Mouse (Mus musculus) kidney, postnatal 0 days (tissue): ENCODE data around the gene Klk1b5. TPM values are rescaled to one million over a fixed set of nuclear protein-coding genes. Genes with fewer than 3 reads are reported as not detected.
"Not testable (repeated sequence)": the region's sequence is repeated elsewhere in the genome, so short reads cannot be mapped to it uniquely, and the experiment has no call there.

ENCODE experiments used
- ATAC-seq: fragments of 200-750 bp; cut with Nextera tagmentation; replicated peaks from 2 replicates; pipeline ENCODE4 v1.8.0; 2017; ENCODE audit warnings: low read depth, moderate number of reproducible peaks, moderate TSS enrichment, moderate library complexity; ENCODE audit not compliant: low FRiP score
- DNase-seq: peaks from one replicate; pipeline ENCODE4 v3.0.0-alpha.2; 2016; ENCODE audit warnings: low spot score
- H3K27ac ChIP-seq: fragments of 300-500 bp; sonication (generic); 2 replicates; pipeline ENCODE4 v1.5.1; 2014; ENCODE audit warnings: mild to moderate bottlenecking
- H3K27me3 ChIP-seq: fragments of 300-500 bp; sonication (generic); 2 replicates; pipeline ENCODE4 v1.6.1; 2014; ENCODE audit warnings: low read length, mixed read lengths; ENCODE audit not compliant: insufficient read depth
- H3K36me3 ChIP-seq: fragments of 300-500 bp; sonication (generic); 2 replicates; pipeline ENCODE4 v1.6.1; 2014; ENCODE audit warnings: low read length, mixed read lengths; ENCODE audit not compliant: insufficient read depth
- H3K4me1 ChIP-seq: fragments of 300-500 bp; sonication (generic); replicated peaks from 2 replicates; pipeline ENCODE4 v1.6.1; 2014; ENCODE audit warnings: antibody characterized with exemption, low read length, mixed read lengths; ENCODE audit not compliant: insufficient read depth
- H3K4me2 ChIP-seq: fragments of 300-500 bp; sonication (generic); 2 replicates; pipeline ENCODE4 v1.6.1; 2014; ENCODE audit warnings: mild to moderate bottlenecking, low read length, moderate library complexity, mixed read lengths
- H3K4me3 ChIP-seq: fragments of 300-500 bp; sonication (generic); replicated peaks from 2 replicates; pipeline ENCODE4 v1.5.1; 2014; ENCODE audit warnings: low read depth, low read length
- H3K9ac ChIP-seq: fragments of 300-500 bp; sonication (generic); 2 replicates; pipeline ENCODE4 v1.6.1; 2014; ENCODE audit warnings: low read depth, low read length
- H3K9me3 ChIP-seq: fragments of 300-500 bp; sonication (generic); replicated peaks from 2 replicates; pipeline ENCODE4 v1.6.1; 2016; ENCODE audit warnings: low read length, inconsistent platforms, mixed read lengths
- CTCF ChIP-seq: IDR thresholded peaks from 2 replicates; pipeline ENCODE4 v1.5.1; 2016; ENCODE audit warnings: antibody characterized with exemption, low read depth, mild to moderate bottlenecking, moderate library complexity
- WGBS: fragments of 180-500 bp; shearing (Covaris S2); extraction: QIAGEN DNeasy Blood & Tissue Kit; methylation state at CpG from one replicate; pipeline ENCODE4 v1.1.7; 2014; 5-methylcytosine and 5-hydroxymethylcytosine counted together
- polyA plus RNA-seq: library from polyadenylated mRNA; unstranded; fragments of >200 nt; fragmentation: Nextera tagmentation; extraction: Ambion mirVana; gene quantifications from 2 replicates; pipeline ENCODE4 v1.2.1, GENCODE M21; 2015

The Klk1b5 gene
- polyA plus RNA-seq: 0.33 and 0.71 TPM in 2 replicates

- H3K9me3 ChIP-seq: no peaks in the 10 kb centered on the region
- no peak within 1 kb of the TSS for H3K4me3 ChIP-seq
- WGBS: 83% methylated on average over 1 of the region's 1 CpGs
- H3K4me1 ChIP-seq: no peaks in the 10 kb centered on the region
- H3K9ac ChIP-seq: no peak within 1 kb of the TSS
- ATAC-seq (no peak), DNase-seq (no peak)
- H3K36me3 ChIP-seq: no peaks in the 10 kb centered on the region
- no peaks in the 10 kb centered on the region for H3K27me3 ChIP-seq
- H3K27ac ChIP-seq: no peak within 1 kb of the TSS
- no peak for TF ChIP-seq CTCF
- no peak within 1 kb of the TSS for H3K4me2 ChIP-seq
Measured at GRCm38 (mm10) chr7:44215645-44216044, at the start of gene Klk1b5. Gene Klk1b5 (plus strand): TSS chr7:44215945.

GRCm38 (mm10) chr7:44179299-44180045 lies 36.3 kb upstream of the Klk1b5 start:
- no peak for TF ChIP-seq CTCF
- Histone ChIP-seq H3K9me3 (no peaks in the 10 kb centered on the region), H3K9ac (no peak overlapping the region), H3K4me3 (no peak overlapping the region), H3K4me1 (no peaks in the 10 kb centered on the region; the same call in 1 of the 2 replicates), H3K27me3 (no peaks in the 10 kb centered on the region), H3K27ac (peak overlapping the region; percentile 57; the same call in 1 of the 2 replicates), H3K4me2 (0 out of 2 replicates have a peak overlapping the region, but pooled peaks have one; percentile 10), H3K36me3 (no peaks in the 10 kb centered on the region)
- ATAC-seq (peak; percentile 54), DNase-seq (peak; percentile 14)
- WGBS: 41% methylated on average over 9 of the region's 9 CpGs

DNA sequence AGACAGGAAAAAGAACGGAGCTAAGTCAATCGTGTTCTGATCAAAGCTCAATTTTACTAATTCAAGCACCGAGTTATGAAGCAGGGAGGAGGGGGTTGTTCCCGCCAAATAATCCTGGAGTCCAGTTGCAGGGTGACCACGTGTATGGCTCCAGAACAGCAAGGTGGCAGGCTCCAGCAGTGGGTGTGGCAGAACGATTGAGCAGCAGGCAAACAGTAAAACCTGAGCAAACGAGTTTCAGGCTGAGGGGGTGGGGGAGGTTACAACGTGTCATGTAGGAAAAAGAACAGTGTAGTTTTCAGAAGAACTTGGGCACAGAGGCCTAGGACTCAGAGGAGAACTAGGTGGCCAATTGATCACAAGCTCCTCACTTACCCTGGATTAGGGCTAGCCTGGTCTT lies 29.2 kb upstream of the Klk1b5 start:
- not testable (repeated sequence) for H3K4me3 ChIP-seq, H3K27ac ChIP-seq, H3K4me1 ChIP-seq, DNase-seq, H3K36me3 ChIP-seq, H3K4me2 ChIP-seq, H3K9me3 ChIP-seq, H3K27me3 ChIP-seq, H3K9ac ChIP-seq, ATAC-seq
- WGBS: 39% methylated on average over 8 of the region's 8 CpGs
- peak; percentile 5; the same call in 1 of the 2 replicates for TF ChIP-seq CTCF

GRCm38 (mm10) chr7:44187936-44188335 lies 27.8 kb upstream of the Klk1b5 start, which contains the start of gene Klk1b24:
Gene Klk1b24 (plus strand): TSS chr7:44188236.
- ATAC-seq, H3K4me2 ChIP-seq, H3K9me3 ChIP-seq, H3K4me3 ChIP-seq, H3K27ac ChIP-seq, H3K36me3 ChIP-seq, H3K9ac ChIP-seq, H3K4me1 ChIP-seq, H3K27me3 ChIP-seq, DNase-seq: not testable (repeated sequence)

GRCm38 (mm10) chr7:44193466-44193865 lies 22.3 kb upstream of the Klk1b5 start:
- DNase-seq, H3K27me3 ChIP-seq: not testable (repeated sequence)
- WGBS: 90% methylated on average over 1 of the region's 1 CpGs

GRCm38 (mm10) chr7:44197891-44198290 lies 17.9 kb upstream of the Klk1b5 start, which contains the start of gene Klk1b3:
Gene Klk1b3 (plus strand): TSS chr7:44198191.
- H3K36me3 ChIP-seq: no peaks in the 10 kb centered on the region
- H3K27me3 ChIP-seq: no peaks in the 10 kb centered on the region
- no peak for TF ChIP-seq CTCF
- no peak within 1 kb of the TSS for H3K4me2 ChIP-seq
- 59% methylated on average over 3 of the region's 3 CpGs for WGBS
- H3K9ac ChIP-seq: no peak within 1 kb of the TSS
- ATAC-seq (no peak), DNase-seq (no peak)
- H3K4me3 ChIP-seq: no peak within 1 kb of the TSS
- H3K9me3 ChIP-seq: no peaks in the 10 kb centered on the region
- H3K4me1 ChIP-seq: no peaks in the 10 kb centered on the region
- no peak within 1 kb of the TSS for H3K27ac ChIP-seq

More at GRCm38 (mm10) chr7:44193466-44193865, 22.3 kb upstream of the Klk1b5 start:
- not testable (repeated sequence) for H3K27ac ChIP-seq, H3K4me1 ChIP-seq, H3K9ac ChIP-seq, H3K4me3 ChIP-seq, H3K9me3 ChIP-seq, H3K36me3 ChIP-seq, H3K4me2 ChIP-seq, ATAC-seq

- H3K27ac ChIP-seq, H3K27me3 ChIP-seq, H3K9ac ChIP-seq, ATAC-seq, H3K4me1 ChIP-seq, H3K4me3 ChIP-seq, H3K36me3 ChIP-seq, DNase-seq, H3K9me3 ChIP-seq, H3K4me2 ChIP-seq: not testable (repeated sequence)
- WGBS: 32% methylated on average over 3 of the region's 3 CpGs
Measured at GRCm38 (mm10) chr7:44207135-44207534, 8.6 kb upstream of the Klk1b5 start, which contains the start of gene Klk1b4. Gene Klk1b4 (plus strand): TSS chr7:44207435.
